8 mouse cellular contexts compared by ENCODE assay signal in genomic region chr6:119499271-119499670, GRCm38 (mm10). TPM values are rescaled to one million over a fixed set of nuclear protein-coding genes. Genes with fewer than 3 reads are reported as not detected.
DNase-seq lines count a peak whose midpoint lies in the region; ATAC-seq lines count a peak whose summit lies in the region.

No protein-coding gene starts in this region.

- H3K4me1 ChIP-seq in midbrain, embryonic 13.5 days (replicated peaks) = peaks cover 17% of the 10 kb centered on the region

- no peaks in the 10 kb centered on the region for H3K9me3 ChIP-seq in midbrain, embryonic 13.5 days

- no peaks in the 10 kb centered on the region for H3K36me3 ChIP-seq in midbrain, embryonic 13.5 days

- WGBS in midbrain, embryonic 13.5 days = 14% methylated on average over 5 of the region's 5 CpGs

- H3K27me3 ChIP-seq in midbrain, embryonic 13.5 days = no peaks in the 10 kb centered on the region

- no peak for DNase-seq in frontal cortex, postnatal 25 days (ENCODE audit: low spot score in 2 of 2)
- peak; percentile 80 for DNase-seq in 416B (ENCODE audit: low read depth)
- peak; percentile 75 for DNase-seq in brain, adult 2 months (ENCODE audit: low read depth, low spot score)
- peak; percentile 73 for DNase-seq in kidney, adult 9 months
- DNase-seq in layer of hippocampus, adult 11-12 months (ENCODE audit: low spot score) = no peak
- no peak for DNase-seq in gastrocnemius, postnatal 10 days

- no peak overlapping the region for H3K9ac ChIP-seq in midbrain, embryonic 13.5 days (replicated peaks)

- H3K4me3 ChIP-seq in midbrain, embryonic 13.5 days (replicated peaks) = no peak overlapping the region

- H3K4me2 ChIP-seq in midbrain, embryonic 13.5 days (replicated peaks) = no peak overlapping the region

- ATAC-seq in frontal cortex, adult (ENCODE audit: low TSS enrichment) = peak; percentile 69
- ATAC-seq in midbrain, embryonic 13.5 days = peak; percentile 55; the same call in 1 of the 2 replicates

- no peak overlapping the region for H3K27ac ChIP-seq in midbrain, embryonic 13.5 days

RNA-seq across cellular contexts. Expression of gene Fbxl14, which starts 19.8 kb away (rescaled TPM):
- 3.5 and 4.1 TPM in 2 replicates for polyA plus RNA-seq in midbrain, embryonic 13.5 days (2015; fragmentation: Nextera tagmentation; extraction: Ambion mirVana)
- total RNA-seq in gastrocnemius, postnatal 10 days (2021) = 10 to 100 TPM; 12.5 to 14.1 TPM

RNA-seq across cellular contexts. Expression of gene Wnt5b, which starts 44.9 kb away (rescaled TPM):
- polyA plus RNA-seq in midbrain, embryonic 13.5 days (2015; fragmentation: Nextera tagmentation; extraction: Ambion mirVana) = 2.8 and 3.6 TPM in 2 replicates
- total RNA-seq in gastrocnemius, postnatal 10 days (2021) = 1 to 10 TPM; 3.1 to 3.7 TPM

Comparison
In these comparisons a context has a peak if more than half of its experiments do, and no peak if none do; other contexts are left out.
1. DNase-seq: peak in 416B (single experiment), brain, adult 2 months (single experiment) and kidney, adult 9 months (single experiment); none in frontal cortex, postnatal 25 days (0 of 2), layer of hippocampus, adult 11-12 months (single experiment) and gastrocnemius, postnatal 10 days (single experiment).